Comparison of ENCODE assay signal across 10 mouse cellular contexts in the genomic region with DNA sequence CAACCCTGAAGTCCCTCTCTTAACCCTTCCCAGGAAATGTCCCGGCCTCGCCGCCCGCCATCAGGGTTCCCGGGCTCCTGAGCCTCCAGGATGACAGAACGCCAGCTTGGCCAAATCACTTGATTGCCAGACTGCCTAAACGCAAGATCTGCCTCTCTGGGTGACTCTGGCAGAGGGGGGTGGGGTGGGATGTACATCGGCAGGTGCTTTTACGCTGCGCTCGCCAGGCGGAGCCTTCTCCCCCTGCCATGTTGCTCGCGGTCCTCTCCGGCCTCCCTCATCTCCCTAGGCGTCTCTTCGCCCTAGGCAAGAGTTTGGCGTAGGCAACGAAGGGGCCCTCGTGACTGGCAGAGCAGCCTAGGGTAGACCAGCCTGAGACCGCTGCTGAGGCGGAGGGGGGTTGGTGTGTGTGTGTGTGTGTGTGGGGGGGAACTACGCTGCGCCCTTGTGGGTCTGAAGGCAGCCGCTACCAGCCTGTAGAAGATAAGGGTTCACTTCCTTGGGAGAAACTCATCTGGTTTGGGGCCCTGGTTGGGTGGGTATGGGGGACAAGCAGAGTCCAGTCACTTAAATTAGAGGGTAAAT. TPM values are rescaled to one million over a fixed set of nuclear protein-coding genes. Genes with fewer than 3 reads are reported as not detected.
DNase-seq lines count a peak whose midpoint lies in the region; ATAC-seq lines count a peak whose summit lies in the region.
"Had no signal": no experiment of that assay in that cellular context is flagged by ENCODE, and none has a peak within 500 bp of the region (broad histone marks: within the 10 kb centered on the region; RNA-seq: fewer than 3 reads in every experiment).

No protein-coding gene starts in this region.

- H3K4me3 ChIP-seq in neural tube, embryonic 12.5 days = peak overlapping the region; percentile 66
- H3K4me3 ChIP-seq: heart, adult 2 months; liver, embryonic 13.5 days had no signal

- no peaks in the 10 kb centered on the region for H3K36me3 ChIP-seq in neural tube, embryonic 12.5 days
- H3K36me3 ChIP-seq: liver, embryonic 13.5 days had no signal

- H3K9me3 ChIP-seq in neural tube, embryonic 12.5 days = no peaks in the 10 kb centered on the region
- H3K9me3 ChIP-seq: liver, embryonic 13.5 days had no signal

- H3K27ac ChIP-seq in neural tube, embryonic 12.5 days = no peak overlapping the region
- H3K27ac ChIP-seq: heart, adult 2 months; liver, embryonic 13.5 days had no signal

- peak overlapping the region; percentile 80 for H3K4me2 ChIP-seq in neural tube, embryonic 12.5 days (replicated peaks)
- H3K4me2 ChIP-seq: liver, embryonic 13.5 days had no signal

- H3K4me1 ChIP-seq in neural tube, embryonic 12.5 days = peaks cover 20% of the 10 kb centered on the region
- H3K4me1 ChIP-seq: liver, embryonic 13.5 days had no signal

- peak; percentile 42 for ATAC-seq in neural tube, embryonic 12.5 days (ENCODE audit: low FRiP score, low read depth)

- 2% methylated on average over 25 of the region's 25 CpGs for WGBS in neural tube, embryonic 12.5 days

- peak; percentile 23 to 27 for DNase-seq in cerebellum, adult 18-20 months
- no peak for DNase-seq in cerebellum, adult 8-10 months
- DNase-seq in embryo, embryonic 9.5 days (ENCODE audit: extremely low spot score) = peak; percentile 31
- DNase-seq in layer of hippocampus, postnatal 10 days (ENCODE audit: low spot score in 2 of 2) = peak; percentile 20 to 55
- no peak for DNase-seq in ovary, postnatal 10 days (ENCODE audit: low spot score)
- DNase-seq in lung, postnatal 4 days = no peak
- DNase-seq in heart, postnatal 36 days = no peak
- DNase-seq: heart, adult 2 months; liver, embryonic 13.5 days had no signal

- H3K9ac ChIP-seq in neural tube, embryonic 12.5 days = peak overlapping the region; percentile 33; the same call in 1 of the 2 replicates
- H3K9ac ChIP-seq: liver, embryonic 13.5 days had no signal

- intact Hi-C loops in heart, postnatal 36 days (cut with DNase I) = no loop called here

- peaks cover 63% of the 10 kb centered on the region for H3K27me3 ChIP-seq in neural tube, embryonic 12.5 days (replicated peaks)

RNA-seq across cellular contexts. Expression of a gene that starts 1.1 kb away (rescaled TPM):
- 10 to 100 TPM; 44.4 to 51.1 TPM for total RNA-seq in layer of hippocampus, postnatal 10 days (2021)
- 4.8 and 5.5 TPM in 2 replicates for polyA plus RNA-seq in neural tube, embryonic 12.5 days (2016; fragmentation: Nextera tagmentation; extraction: Ambion mirVana)
- total RNA-seq in heart, postnatal 36 days (2021) = under 1 TPM in 1 of 2 experiments, not detected in 1; 0.08 TPM
- total RNA-seq: heart, adult 2 months had no signal
- polyA plus RNA-seq: heart, adult 2 months had no signal

RNA-seq across cellular contexts. Expression of a gene that starts 15.8 kb away (rescaled TPM):
- 1 to 10 TPM; 2.0 to 2.2 TPM for total RNA-seq in layer of hippocampus, postnatal 10 days (2021)
- polyA plus RNA-seq in neural tube, embryonic 12.5 days (2016; fragmentation: Nextera tagmentation; extraction: Ambion mirVana) = 0.24 and 0.31 TPM in 2 replicates
- total RNA-seq in heart, postnatal 36 days (2021) = not detected
- total RNA-seq: heart, adult 2 months had no signal
- polyA plus RNA-seq: heart, adult 2 months; liver, embryonic 13.5 days had no signal

Comparison
In these comparisons a context has a peak if more than half of its experiments do, and no peak if none do; other contexts are left out.
1. DNase-seq: peak in cerebellum, adult 18-20 months (2 of 2), embryo, embryonic 9.5 days (single experiment) and layer of hippocampus, postnatal 10 days (2 of 2); none in cerebellum, adult 8-10 months (single experiment), ovary, postnatal 10 days (single experiment), lung, postnatal 4 days (0 of 2) and heart, postnatal 36 days (0 of 2).
2. RNA of a gene that starts 1.1 kb away (total RNA-seq): 44.4 to 51.1 TPM in layer of hippocampus, postnatal 10 days; 0.08 TPM in heart, postnatal 36 days; every median in the first group is over 10 times any median in the second.